Mouse (Mus musculus): ENCODE data around the gene Gm17175.
"Not testable (repeated sequence)": the region's sequence is repeated elsewhere in the genome, so short reads cannot be mapped to it uniquely, and the experiment has no call there.

Gm17175 gene

GRCm38 (mm10) chr14:51573963-51574362 lies at the start of gene Gm17175:
Gene Gm17175 (minus strand): TSS chr14:51574063.
- DNase-seq = not testable (repeated sequence)

- DNase-seq = no peak
Observed at GRCm38 (mm10) chr14:51611210-51611609, 37.3 kb upstream of the Gm17175 start, which contains the start of gene Gm17078. Gene Gm17078 (minus strand): TSS chr14:51611310.

DNA sequence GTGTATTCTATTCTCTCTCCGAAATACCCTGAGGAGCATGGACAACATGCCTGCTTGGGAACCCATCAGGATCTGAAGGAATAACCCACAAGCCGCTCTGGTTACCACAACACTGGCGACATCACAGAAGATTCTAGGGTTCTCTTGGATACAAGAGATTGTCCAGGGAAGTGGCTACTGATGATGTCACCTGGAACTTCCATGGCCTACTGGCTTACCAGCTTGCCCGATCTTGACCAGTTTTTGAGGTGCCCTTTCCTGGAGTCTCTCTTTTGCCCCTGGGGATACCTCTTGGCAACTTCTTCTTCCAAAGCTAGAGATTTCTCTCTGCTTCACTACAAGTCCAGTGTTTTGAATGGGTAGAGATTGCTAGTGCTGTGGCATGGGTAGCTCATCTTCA lies 18.2 kb upstream of the Gm17175 start, which contains the start of gene Gm17174:
Gm17174 (minus strand) TSS at position 101 of the 400 bp plus-strand sequence.
- not testable (repeated sequence) for DNase-seq

GRCm38 (mm10) chr14:51552490-51552889 lies 21.4 kb downstream of the Gm17175 start, which contains the start of gene Gm5622:
Gene Gm5622 (plus strand): TSS chr14:51552790.
- DNase-seq = no peak
